Mouse (Mus musculus): ENCODE results near the gene Speg. TPM values are rescaled to one million over a fixed set of nuclear protein-coding genes. Genes with fewer than 3 reads are reported as not detected.

The Speg gene
- polyA plus RNA-seq, 1 experiment from 2014 or later = 30.2 TPM

- H3K27ac ChIP-seq (replicated peaks) = 0 out of 2 replicates have a peak overlapping the region, but pooled peaks have one; percentile 8
- no peak overlapping the region for H3K4me3 ChIP-seq
- 56% methylated on average over 13 of the region's 13 CpGs for WGBS
Measured at GRCm38 (mm10) chr1:75371317-75372095, 3.6 kb upstream of the Speg start.

GRCm38 (mm10) chr1:75372450-75372849 is 2.6 kb upstream of the Speg start:
- no peak for DNase-seq (ENCODE audit: low spot score)
- WGBS = 84% methylated on average over 3 of the region's 3 CpGs
- H3K4me3 ChIP-seq = no peak overlapping the region
- H3K4me1 ChIP-seq = peaks cover 48% of the 10 kb centered on the region
- peaks cover 51% of the 10 kb centered on the region for H3K27me3 ChIP-seq (replicated peaks; ENCODE audit: low read depth, poor library complexity, severe bottlenecking)
- no peak overlapping the region for H3K27ac ChIP-seq (replicated peaks)
- no peaks in the 10 kb centered on the region for H3K9me3 ChIP-seq
- H3K36me3 ChIP-seq (replicated peaks) = no peaks in the 10 kb centered on the region

More at GRCm38 (mm10) chr1:75371317-75372095, 3.6 kb upstream of the Speg start:
- peak; percentile 68 for DNase-seq (ENCODE audit: low spot score)
- peaks cover 53% of the 10 kb centered on the region for H3K4me1 ChIP-seq
- H3K36me3 ChIP-seq (replicated peaks) = no peaks in the 10 kb centered on the region
- no peaks in the 10 kb centered on the region for H3K9me3 ChIP-seq
- H3K27me3 ChIP-seq (replicated peaks; ENCODE audit: low read depth, poor library complexity, severe bottlenecking) = peaks cover 51% of the 10 kb centered on the region

GRCm38 (mm10) chr1:75373276-75373675 is 1.8 kb upstream of the Speg start:
- H3K27me3 ChIP-seq (replicated peaks; ENCODE audit: low read depth, poor library complexity, severe bottlenecking) = peaks cover 56% of the 10 kb centered on the region
- H3K9me3 ChIP-seq = no peaks in the 10 kb centered on the region
- DNase-seq (ENCODE audit: low spot score) = no peak
- no peak overlapping the region for H3K27ac ChIP-seq (replicated peaks)
- no peak overlapping the region for H3K4me3 ChIP-seq
- no peaks in the 10 kb centered on the region for H3K36me3 ChIP-seq (replicated peaks)
- H3K4me1 ChIP-seq = peaks cover 46% of the 10 kb centered on the region
- WGBS = 74% methylated on average over 3 of the region's 3 CpGs

- Histone ChIP-seq H3K4me1 (peaks cover 70% of the 10 kb centered on the region), H3K9me3 (no peaks in the 10 kb centered on the region), H3K4me3 (no peak overlapping the region)
Measured at GRCm38 (mm10) chr1:75379196-75379595, 4.1 kb downstream of the Speg start.

GRCm38 (mm10) chr1:75379931-75380330 is 4.8 kb downstream of the Speg start:
- H3K9me3 ChIP-seq = no peaks in the 10 kb centered on the region
- WGBS = 56% methylated on average over 8 of the region's 8 CpGs
- peak; percentile 54 for DNase-seq (ENCODE audit: low spot score)
- H3K36me3 ChIP-seq (replicated peaks) = peaks cover 6% of the 10 kb centered on the region
- H3K27me3 ChIP-seq (replicated peaks; ENCODE audit: low read depth, poor library complexity, severe bottlenecking) = peaks cover 84% of the 10 kb centered on the region
- H3K4me1 ChIP-seq = peaks cover 70% of the 10 kb centered on the region
- peak overlapping the region; percentile 37 for H3K27ac ChIP-seq (replicated peaks)
- no peak overlapping the region for H3K4me3 ChIP-seq

More at GRCm38 (mm10) chr1:75379196-75379595, 4.1 kb downstream of the Speg start:
- no peak for DNase-seq (ENCODE audit: low spot score)
- 72% methylated on average over 2 of the region's 2 CpGs for WGBS
- Histone ChIP-seq H3K27me3 (replicated peaks; ENCODE audit: low read depth, poor library complexity, severe bottlenecking) (peaks cover 84% of the 10 kb centered on the region), H3K27ac (replicated peaks) (no peak overlapping the region), H3K36me3 (replicated peaks) (no peaks in the 10 kb centered on the region)

GRCm38 (mm10) chr1:75380951-75381350 is 5.9 kb downstream of the Speg start:
- no peak for DNase-seq (ENCODE audit: low spot score)
- Histone ChIP-seq H3K4me1 (peaks cover 70% of the 10 kb centered on the region), H3K36me3 (replicated peaks) (peaks cover 12% of the 10 kb centered on the region), H3K27me3 (replicated peaks; ENCODE audit: low read depth, poor library complexity, severe bottlenecking) (peaks cover 84% of the 10 kb centered on the region), H3K4me3 (peak overlapping the region; percentile 89; the same call in 1 of the 2 replicates), H3K9me3 (no peaks in the 10 kb centered on the region), H3K27ac (replicated peaks) (peak overlapping the region; percentile 94; the same call in 1 of the 2 replicates)
- WGBS = 36% methylated on average over 2 of the region's 2 CpGs

- Histone ChIP-seq H3K4me1 (peaks cover 75% of the 10 kb centered on the region), H3K27ac (replicated peaks) (peak overlapping the region; percentile 94), H3K4me3 (peak overlapping the region; percentile 89), H3K9me3 (no peaks in the 10 kb centered on the region), H3K36me3 (replicated peaks) (peaks cover 12% of the 10 kb centered on the region), H3K27me3 (replicated peaks; ENCODE audit: low read depth, poor library complexity, severe bottlenecking) (peaks cover 84% of the 10 kb centered on the region)
- 2% methylated on average over 60 of the region's 60 CpGs for WGBS
- DNase-seq (ENCODE audit: low spot score) = peak; percentile 87
Measured at GRCm38 (mm10) chr1:75381482-75382355, 6.6 kb downstream of the Speg start.

- peaks cover 83% of the 10 kb centered on the region for H3K4me1 ChIP-seq
- H3K4me3 ChIP-seq = peak overlapping the region; percentile 89
- peaks cover 12% of the 10 kb centered on the region for H3K36me3 ChIP-seq (replicated peaks)
- under 1% methylated on average over 28 of the region's 28 CpGs for WGBS
- H3K27ac ChIP-seq (replicated peaks) = peak overlapping the region; percentile 94
- peaks cover 84% of the 10 kb centered on the region for H3K27me3 ChIP-seq (replicated peaks; ENCODE audit: low read depth, poor library complexity, severe bottlenecking)
- no peaks in the 10 kb centered on the region for H3K9me3 ChIP-seq
- DNase-seq (ENCODE audit: low spot score) = peak; percentile 59
Measured at GRCm38 (mm10) chr1:75382356-75383071, 7.4 kb downstream of the Speg start.

- peaks cover 18% of the 10 kb centered on the region for H3K36me3 ChIP-seq (replicated peaks)
- H3K9me3 ChIP-seq = no peaks in the 10 kb centered on the region
- peak overlapping the region; percentile 25; the same call in 1 of the 2 replicates for H3K4me3 ChIP-seq
- WGBS = 87% methylated on average over 27 of the region's 27 CpGs
- H3K27me3 ChIP-seq (replicated peaks; ENCODE audit: low read depth, poor library complexity, severe bottlenecking) = peaks cover 85% of the 10 kb centered on the region
- peaks cover 96% of the 10 kb centered on the region for H3K4me1 ChIP-seq
- no peak for DNase-seq (ENCODE audit: low spot score)
- H3K27ac ChIP-seq (replicated peaks) = no peak overlapping the region; the same call in 1 of the 2 replicates
Measured at GRCm38 (mm10) chr1:75384470-75385141, 9.5 kb downstream of the Speg start.

GRCm38 (mm10) chr1:75385142-75385730 is 10.1 kb downstream of the Speg start:
- Histone ChIP-seq H3K4me3 (peak overlapping the region; percentile 25), H3K4me1 (peaks cover 89% of the 10 kb centered on the region), H3K27me3 (replicated peaks; ENCODE audit: low read depth, poor library complexity, severe bottlenecking) (peaks cover 84% of the 10 kb centered on the region), H3K27ac (replicated peaks) (peak overlapping the region; percentile 44; the same call in 1 of the 2 replicates), H3K9me3 (no peaks in the 10 kb centered on the region), H3K36me3 (replicated peaks) (peaks cover 24% of the 10 kb centered on the region)
- 76% methylated on average over 20 of the region's 20 CpGs for WGBS
- no peak for DNase-seq (ENCODE audit: low spot score)

GRCm38 (mm10) chr1:75386149-75386548 is 11.1 kb downstream of the Speg start:
- H3K4me1 ChIP-seq = peaks cover 80% of the 10 kb centered on the region

More at GRCm38 (mm10) chr1:75386149-75386548, 11.1 kb downstream of the Speg start:
- Histone ChIP-seq H3K36me3 (replicated peaks) (peaks cover 33% of the 10 kb centered on the region), H3K27me3 (replicated peaks; ENCODE audit: low read depth, poor library complexity, severe bottlenecking) (peaks cover 87% of the 10 kb centered on the region), H3K4me3 (peak overlapping the region; percentile 25; the same call in 1 of the 2 replicates), H3K9me3 (no peaks in the 10 kb centered on the region), H3K27ac (replicated peaks) (no peak overlapping the region)
- 40% methylated on average over 4 of the region's 4 CpGs for WGBS
- DNase-seq (ENCODE audit: low spot score) = no peak
